Mouse (Mus musculus) hindbrain, embryonic 16.5 days (tissue): Measurements from ENCODE around the gene Gm15091. TPM values are rescaled to one million over a fixed set of nuclear protein-coding genes. Genes with fewer than 3 reads are reported as not detected.
"Not testable (repeated sequence)": the region's sequence is repeated elsewhere in the genome, so short reads cannot be mapped to it uniquely, and the experiment has no call there.

Experiments used
- ATAC-seq: fragments of 200-750 bp; cut with Nextera tagmentation; 2 replicates; pipeline ENCODE4 v1.8.0; 2017; ENCODE audit warnings: moderate TSS enrichment, moderate library complexity
- H3K27ac ChIP-seq: fragments of 300-500 bp; sonication (generic); 2 replicates; pipeline ENCODE4 v1.5.1; 2014; ENCODE audit warnings: low read depth, mild to moderate bottlenecking, control low read depth, low read length, moderate library complexity
- H3K27me3 ChIP-seq: fragments of 300-500 bp; sonication (generic); replicated peaks from 2 replicates; pipeline ENCODE4 v1.6.1; 2014; ENCODE audit warnings: low read length; ENCODE audit not compliant: control insufficient read depth, insufficient read depth
- H3K36me3 ChIP-seq: fragments of 300-500 bp; sonication (generic); 2 replicates; pipeline ENCODE4 v1.6.1; 2014; ENCODE audit warnings: mild to moderate bottlenecking, low read length, moderate library complexity, mixed read lengths; ENCODE audit not compliant: control insufficient read depth, insufficient read depth
- H3K4me1 ChIP-seq: fragments of 300-500 bp; sonication (generic); 2 replicates; pipeline ENCODE4 v1.6.1; 2014; ENCODE audit warnings: low read depth, low read length; ENCODE audit not compliant: control insufficient read depth, insufficient read depth
- H3K4me2 ChIP-seq: fragments of 300-500 bp; sonication (generic); 2 replicates; pipeline ENCODE4 v1.6.1; 2014; ENCODE audit warnings: mild to moderate bottlenecking, low read length, control low read depth, moderate library complexity
- H3K4me3 ChIP-seq: fragments of 300-500 bp; sonication (generic); 2 replicates; pipeline ENCODE4 v1.5.1; 2014; ENCODE audit warnings: mild to moderate bottlenecking, low read length, control low read depth, moderate library complexity
- H3K9ac ChIP-seq: fragments of 300-500 bp; sonication (generic); 2 replicates; pipeline ENCODE4 v1.6.1; 2014; ENCODE audit warnings: low read depth, mild to moderate bottlenecking, control low read depth, low read length, moderate library complexity
- H3K9me3 ChIP-seq: fragments of 300-500 bp; sonication (generic); 2 replicates; pipeline ENCODE4 v1.6.1; 2014; ENCODE audit warnings: mild to moderate bottlenecking, low read length, moderate library complexity; ENCODE audit not compliant: control insufficient read depth
- WGBS: fragments of 180-500 bp; shearing (Covaris S2); extraction: QIAGEN DNeasy Blood & Tissue Kit; methylation state at CpG from one replicate; pipeline ENCODE4 v1.1.7; 2014; 5-methylcytosine and 5-hydroxymethylcytosine counted together
- polyA plus RNA-seq: library from polyadenylated mRNA; unstranded; fragments of >200 nt; fragmentation: Nextera tagmentation; extraction: Ambion mirVana; gene quantifications from 2 replicates; pipeline ENCODE4 v1.2.1, GENCODE M21; 2015

The Gm15091 gene
- not detected in 2 replicates for polyA plus RNA-seq

DNA sequence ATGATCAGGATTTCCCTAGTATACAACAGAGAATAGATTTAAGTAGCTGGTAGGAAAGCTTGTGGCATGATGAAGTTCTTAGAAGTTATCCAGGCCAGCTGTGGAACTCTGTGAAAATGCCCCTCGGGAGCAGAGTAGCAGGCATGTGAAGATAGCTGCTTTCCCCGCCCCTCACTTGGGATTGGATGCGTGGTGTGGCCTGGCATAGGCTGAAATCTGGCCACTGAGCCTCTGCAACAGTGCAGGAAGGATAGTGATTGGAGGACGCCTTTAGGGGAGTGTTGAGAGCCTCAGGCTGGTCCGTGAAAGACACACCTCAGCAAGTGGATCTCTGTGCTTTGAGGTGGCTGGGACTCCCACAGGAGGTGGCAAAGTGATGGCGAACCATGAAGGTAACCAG lies at the start of gene Gm15091:
Gm15091 (plus strand) TSS at position 301 of the 400 bp plus-strand sequence.
- WGBS, result 75% methylated on average over 5 of the region's 6 CpGs
- not testable (repeated sequence) for H3K36me3 ChIP-seq

More for the DNA sequence above, at the start of gene Gm15091:
- H3K4me1 ChIP-seq, ATAC-seq, H3K9me3 ChIP-seq, H3K27me3 ChIP-seq, H3K4me3 ChIP-seq, H3K27ac ChIP-seq, H3K4me2 ChIP-seq, H3K9ac ChIP-seq: not testable (repeated sequence)

Other genes with a start within 250 kb of the Gm15091 start
- not detected in 2 replicates for gene Gm15097, start 157.2 kb upstream of the Gm15091 start, polyA plus RNA-seq